Mouse (Mus musculus) heart, embryonic 16.5 days (tissue): Measurements from ENCODE around the gene Aldh4a1. TPM values are rescaled to one million over a fixed set of nuclear protein-coding genes. Genes with fewer than 3 reads are reported as not detected.

Experiments
- ATAC-seq: fragments of 200-750 bp; cut with Nextera tagmentation; replicated peaks from 2 replicates; pipeline ENCODE4 v1.8.0; 2017; ENCODE audit warnings: moderate number of reproducible peaks; ENCODE audit not compliant: insufficient read depth, low FRiP score; ENCODE audit errors: extremely low read depth
- H3K27ac ChIP-seq: fragments of 300-500 bp; sonication (generic); 2 replicates; pipeline ENCODE4 v1.5.1; 2014; ENCODE audit warnings: mild to moderate bottlenecking, low read length, control low read depth, moderate library complexity
- H3K27me3 ChIP-seq: fragments of 300-500 bp; sonication (generic); 2 replicates; pipeline ENCODE4 v1.6.1; 2014; ENCODE audit warnings: low read length, mixed read lengths; ENCODE audit not compliant: control insufficient read depth, insufficient read depth
- H3K36me3 ChIP-seq: fragments of 300-500 bp; sonication (generic); 2 replicates; pipeline ENCODE4 v1.6.1; 2014; ENCODE audit not compliant: control insufficient read depth, insufficient read depth
- H3K4me1 ChIP-seq: fragments of 300-500 bp; sonication (generic); 2 replicates; pipeline ENCODE4 v1.6.1; 2014; ENCODE audit warnings: low read length, mixed read lengths; ENCODE audit not compliant: control insufficient read depth, insufficient read depth
- H3K4me2 ChIP-seq: fragments of 300-500 bp; sonication (generic); 2 replicates; pipeline ENCODE4 v1.6.1; 2014; ENCODE audit warnings: low read depth, mild to moderate bottlenecking, control low read depth, low read length
- H3K4me3 ChIP-seq: fragments of 300-500 bp; sonication (generic); 2 replicates; pipeline ENCODE4 v1.5.1; 2014; ENCODE audit warnings: mild to moderate bottlenecking, control low read depth, low read length
- H3K9ac ChIP-seq: fragments of 300-500 bp; sonication (generic); 2 replicates; pipeline ENCODE4 v1.6.1; 2014; ENCODE audit warnings: low read length, control low read depth
- H3K9me3 ChIP-seq: fragments of 300-500 bp; sonication (generic); replicated peaks from 2 replicates; pipeline ENCODE4 v1.6.1; 2016; ENCODE audit warnings: low read length; ENCODE audit not compliant: control insufficient read depth
- WGBS: fragments of 180-500 bp; shearing (Covaris S2); extraction: QIAGEN DNeasy Blood & Tissue Kit; methylation state at CpG from one replicate; pipeline ENCODE4 v1.1.7; 2014; 5-methylcytosine and 5-hydroxymethylcytosine counted together
- polyA plus RNA-seq: library from polyadenylated mRNA; unstranded; fragments of >200 nt; fragmentation: Nextera tagmentation; extraction: Ambion mirVana; gene quantifications from 2 replicates; pipeline ENCODE4 v1.2.1, GENCODE M21; 2015

Aldh4a1 gene
- polyA plus RNA-seq, 1 experiment from 2014 or later = 36.5 TPM

GRCm38 (mm10) chr4:139627361-139627760 is 4.7 kb downstream of the Aldh4a1 start:
- Histone ChIP-seq H3K4me1 (peaks cover 8% of the 10 kb centered on the region), H3K9ac (no peak overlapping the region), H3K4me2 (no peak overlapping the region), H3K27ac (no peak overlapping the region), H3K9me3 (no peaks in the 10 kb centered on the region), H3K27me3 (no peaks in the 10 kb centered on the region), H3K4me3 (no peak overlapping the region), H3K36me3 (no peaks in the 10 kb centered on the region)
- WGBS = 90% methylated on average over 11 of the region's 11 CpGs
- ATAC-seq = no peak

GRCm38 (mm10) chr4:139630171-139630570 is 7.5 kb downstream of the Aldh4a1 start:
- ATAC-seq = no peak
- Histone ChIP-seq H3K27me3 (no peaks in the 10 kb centered on the region), H3K4me1 (no peaks in the 10 kb centered on the region), H3K4me2 (no peak overlapping the region), H3K36me3 (no peaks in the 10 kb centered on the region), H3K9me3 (no peaks in the 10 kb centered on the region), H3K27ac (no peak overlapping the region), H3K9ac (no peak overlapping the region), H3K4me3 (no peak overlapping the region)
- 66% methylated on average over 10 of the region's 10 CpGs for WGBS

GRCm38 (mm10) chr4:139631141-139631540 is 8.5 kb downstream of the Aldh4a1 start:
- Histone ChIP-seq H3K9me3 (no peaks in the 10 kb centered on the region), H3K4me3 (no peak overlapping the region), H3K27ac (no peak overlapping the region), H3K9ac (no peak overlapping the region), H3K4me1 (no peaks in the 10 kb centered on the region), H3K4me2 (no peak overlapping the region), H3K36me3 (no peaks in the 10 kb centered on the region), H3K27me3 (no peaks in the 10 kb centered on the region)
- WGBS = 56% methylated on average over 5 of the region's 5 CpGs
- ATAC-seq = no peak

- Histone ChIP-seq H3K27me3 (no peaks in the 10 kb centered on the region), H3K36me3 (no peaks in the 10 kb centered on the region), H3K4me2 (no peak overlapping the region), H3K27ac (no peak overlapping the region), H3K9ac (no peak overlapping the region), H3K4me1 (no peaks in the 10 kb centered on the region), H3K4me3 (no peak overlapping the region), H3K9me3 (no peaks in the 10 kb centered on the region)
- 78% methylated on average over 7 of the region's 7 CpGs for WGBS
- no peak for ATAC-seq
These were observed 9.0 kb downstream of the Aldh4a1 start for GRCm38 (mm10) chr4:139631569-139632253.

GRCm38 (mm10) chr4:139632254-139632580 is 9.6 kb downstream of the Aldh4a1 start:
- H3K4me3 ChIP-seq = no peak overlapping the region
- H3K9ac ChIP-seq = no peak overlapping the region
- H3K4me1 ChIP-seq = no peaks in the 10 kb centered on the region
- no peak for ATAC-seq
- H3K4me2 ChIP-seq = no peak overlapping the region
- no peaks in the 10 kb centered on the region for H3K36me3 ChIP-seq
- H3K27ac ChIP-seq = no peak overlapping the region
- H3K27me3 ChIP-seq = no peaks in the 10 kb centered on the region
- 83% methylated on average over 10 of the region's 10 CpGs for WGBS
- H3K9me3 ChIP-seq = no peaks in the 10 kb centered on the region

GRCm38 (mm10) chr4:139636373-139636772 is 13.7 kb downstream of the Aldh4a1 start:
- ATAC-seq = no peak
- 26% methylated on average over 7 of the region's 7 CpGs for WGBS
- H3K36me3 ChIP-seq = no peaks in the 10 kb centered on the region
- no peak overlapping the region for H3K4me2 ChIP-seq
- no peaks in the 10 kb centered on the region for H3K27me3 ChIP-seq
- H3K4me3 ChIP-seq = no peak overlapping the region
- H3K9me3 ChIP-seq = no peaks in the 10 kb centered on the region
- H3K4me1 ChIP-seq = no peaks in the 10 kb centered on the region
- H3K9ac ChIP-seq = no peak overlapping the region
- H3K27ac ChIP-seq = no peak overlapping the region

GRCm38 (mm10) chr4:139637847-139638246 is 15.2 kb downstream of the Aldh4a1 start:
- Histone ChIP-seq H3K36me3 (no peaks in the 10 kb centered on the region), H3K27me3 (peaks cover 6% of the 10 kb centered on the region), H3K9me3 (no peaks in the 10 kb centered on the region), H3K4me3 (no peak overlapping the region), H3K4me2 (no peak overlapping the region), H3K9ac (no peak overlapping the region), H3K4me1 (peaks cover 12% of the 10 kb centered on the region), H3K27ac (no peak overlapping the region)
- 86% methylated on average over 9 of the region's 9 CpGs for WGBS
- no peak for ATAC-seq

GRCm38 (mm10) chr4:139638356-139638755 is 15.7 kb downstream of the Aldh4a1 start:
- no peak overlapping the region for H3K27ac ChIP-seq
- WGBS = 94% methylated on average over 16 of the region's 16 CpGs
- peaks cover 12% of the 10 kb centered on the region for H3K4me1 ChIP-seq
- H3K27me3 ChIP-seq = peaks cover 8% of the 10 kb centered on the region
- no peak overlapping the region for H3K4me3 ChIP-seq
- H3K9ac ChIP-seq = no peak overlapping the region
- no peak for ATAC-seq
- H3K36me3 ChIP-seq = no peaks in the 10 kb centered on the region
- no peaks in the 10 kb centered on the region for H3K9me3 ChIP-seq
- H3K4me2 ChIP-seq = no peak overlapping the region

- Histone ChIP-seq H3K9ac (no peak overlapping the region), H3K4me1 (peaks cover 12% of the 10 kb centered on the region), H3K4me3 (no peak overlapping the region), H3K27ac (no peak overlapping the region), H3K9me3 (no peaks in the 10 kb centered on the region), H3K36me3 (no peaks in the 10 kb centered on the region; the same call in 1 of the 2 replicates), H3K4me2 (no peak overlapping the region), H3K27me3 (peaks cover 8% of the 10 kb centered on the region)
- WGBS = 70% methylated on average over 12 of the region's 12 CpGs
- ATAC-seq = no peak
These were observed 17.1 kb downstream of the Aldh4a1 start for GRCm38 (mm10) chr4:139639801-139640200.
